Mouse (Mus musculus) heart, postnatal 0 days (tissue): ENCODE results near the gene Zmynd19.

Experiments used
- CTCF ChIP-seq: IDR thresholded peaks from 2 replicates; pipeline ENCODE4 v1.5.1; 2016; ENCODE audit warnings: antibody characterized with exemption, control low read depth, low read depth
- EP300 ChIP-seq: IDR thresholded peaks from 2 replicates; pipeline ENCODE4 v1.6.1; 2016; ENCODE audit warnings: antibody characterized with exemption, low read depth

DNA sequence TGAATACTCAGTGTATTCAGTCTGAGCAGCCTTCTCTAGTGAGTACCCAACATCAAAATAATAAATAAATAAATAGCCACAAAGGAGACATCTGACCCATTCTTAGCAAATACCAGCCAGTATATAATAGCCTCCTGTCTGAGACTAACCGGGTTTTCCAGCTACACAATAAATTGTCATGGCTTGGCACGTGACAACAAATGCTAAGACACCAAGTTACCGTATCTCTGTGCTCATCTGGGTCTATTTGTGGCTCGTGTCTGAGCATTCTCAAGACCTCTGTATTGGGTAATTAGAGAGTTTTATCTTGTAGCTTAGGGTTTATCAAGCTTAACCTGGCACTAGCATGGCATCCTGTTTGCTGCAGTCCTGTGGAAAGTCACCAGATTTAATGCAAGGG lies 7.5 kb upstream of the Zmynd19 start:
- TF ChIP-seq CTCF, result no peak
- no peak for TF ChIP-seq EP300
